Mouse (Mus musculus): ENCODE measurements around the gene Qprt. TPM values are rescaled to one million over a fixed set of nuclear protein-coding genes. Genes with fewer than 3 reads are reported as not detected.
A peak's percentile ranks its signal among the peaks of the same experiment; 100 is the strongest.

The Qprt gene
- total RNA-seq, 2 experiments from 2014 or later = 1.1 to 2.0 TPM

DNA sequence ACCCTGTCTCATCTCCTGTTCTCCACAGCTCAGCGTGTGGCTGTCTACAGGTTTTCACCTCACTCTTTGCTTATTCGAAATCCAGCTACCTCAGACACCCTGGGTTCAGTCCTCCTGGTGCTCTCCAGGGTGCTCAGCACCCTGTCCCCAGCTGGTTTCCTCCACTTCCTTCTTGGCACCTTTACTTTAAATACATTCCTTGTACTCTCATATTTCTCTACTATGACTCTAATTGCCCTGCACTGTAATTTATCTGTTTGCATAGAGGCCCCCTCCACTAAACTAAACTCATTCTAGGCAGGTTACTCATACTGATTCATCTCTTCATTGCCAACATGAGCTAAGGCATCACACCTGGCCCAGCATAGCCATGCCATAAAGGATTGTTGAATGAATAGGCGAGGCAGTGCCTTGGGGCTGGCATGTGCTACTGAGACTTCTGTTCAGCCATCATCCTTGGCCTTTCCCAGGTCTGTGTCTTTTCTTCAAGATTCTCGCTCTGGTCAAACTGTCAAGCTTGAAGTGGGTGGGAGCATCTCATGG lies 51.1 kb downstream of the Qprt start:
- no peak for ATAC-seq (replicated peaks; ENCODE audit: poor library complexity)

DNA sequence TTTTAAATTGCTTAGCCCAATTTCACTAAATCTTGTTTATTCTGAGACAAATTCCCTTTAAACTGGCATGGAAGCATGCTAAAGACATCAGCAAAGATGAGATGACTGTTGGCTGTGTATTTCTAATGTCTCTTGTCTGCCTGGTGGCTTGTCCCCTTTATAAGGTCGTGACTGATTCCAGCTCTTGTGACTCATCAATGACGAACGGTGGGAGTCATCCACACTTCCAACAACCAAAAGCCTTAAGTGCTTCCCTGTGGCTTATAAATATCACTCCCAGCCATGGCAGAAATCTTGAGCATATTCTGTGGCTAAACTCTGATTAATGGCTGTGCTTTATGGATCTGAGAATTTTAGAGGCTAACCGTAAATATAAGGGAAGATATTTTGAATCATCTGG lies 55.7 kb downstream of the Qprt start:
- no peak for ATAC-seq (replicated peaks; ENCODE audit: poor library complexity)

DNA sequence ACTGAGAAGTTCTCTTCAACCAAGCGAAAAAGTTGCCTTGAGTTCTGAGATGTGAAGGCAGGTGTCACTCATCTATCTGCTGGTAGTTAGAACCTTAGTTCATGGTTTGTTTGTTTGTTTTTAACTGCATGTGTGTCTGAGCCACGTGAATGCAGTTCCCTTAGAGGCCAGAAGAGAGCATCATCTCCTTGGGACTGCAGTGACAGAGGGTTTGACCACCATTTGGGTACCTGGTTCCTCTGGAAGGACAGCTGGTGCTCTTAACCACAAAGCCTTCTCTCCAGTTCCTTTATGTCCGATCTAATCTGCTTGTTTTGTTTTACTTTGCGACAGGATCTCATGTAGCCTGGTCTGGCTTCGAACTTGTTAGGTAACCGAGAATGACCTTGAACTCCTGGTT lies 56.5 kb downstream of the Qprt start:
- peak; percentile 39; the same call in 1 of the 2 replicates for ATAC-seq (replicated peaks; ENCODE audit: poor library complexity)

Other genes starting within 250 kb of the Qprt start
- 16.5 and 19.4 TPM in 2 replicates for gene Taok2, start 237.5 kb downstream of the Qprt start, total RNA-seq (2015)
- 30.2 and 32.6 TPM in 2 replicates for gene Taok2, start 237.5 kb downstream of the Qprt start, total RNA-seq (2017)
- 19.1 and 28.8 TPM in 2 replicates for gene Tmem219, start 199.3 kb downstream of the Qprt start, total RNA-seq (2015)
- 19.8 and 36.4 TPM in 2 replicates for gene Tmem219, start 199.3 kb downstream of the Qprt start, total RNA-seq (2017)
- 6.6 and 11.5 TPM in 2 replicates for gene Kctd13, start 193.3 kb downstream of the Qprt start, total RNA-seq (2015)
- 8.9 and 13.2 TPM in 2 replicates for gene Kctd13, start 193.3 kb downstream of the Qprt start, total RNA-seq (2017)
- gene Asphd1, start 172.6 kb downstream of the Qprt start, total RNA-seq (2015) = not detected in 2 replicates
- gene Asphd1, start 172.6 kb downstream of the Qprt start, total RNA-seq (2017) = not detected in 2 replicates
- gene Sez6l2, start 171.7 kb downstream of the Qprt start, total RNA-seq (2015) = 0.46 and 1.6 TPM in 2 replicates
- gene Sez6l2, start 171.7 kb downstream of the Qprt start, total RNA-seq (2017) = 0.34 and 0.37 TPM in 2 replicates
- gene Cdipt, start 146.3 kb downstream of the Qprt start, total RNA-seq (2015) = 41.2 and 42.3 TPM in 2 replicates
- gene Cdipt, start 146.3 kb downstream of the Qprt start, total RNA-seq (2017) = 50.1 and 54.7 TPM in 2 replicates
- 4.3 and 4.9 TPM in 2 replicates for gene Cdiptos, start 146.1 kb downstream of the Qprt start, total RNA-seq (2015)
- 0.62 and 3.2 TPM in 2 replicates for gene Cdiptos, start 146.1 kb downstream of the Qprt start, total RNA-seq (2017)
- gene Mvp, start 107.6 kb downstream of the Qprt start, total RNA-seq (2015) = 2.2 and 5.1 TPM in 2 replicates
- gene Mvp, start 107.6 kb downstream of the Qprt start, total RNA-seq (2017) = 17.4 and 19.2 TPM in 2 replicates
- gene Pagr1b, start 105.7 kb downstream of the Qprt start, total RNA-seq (2015) = not detected in 2 replicates
- gene Pagr1b, start 105.7 kb downstream of the Qprt start, total RNA-seq (2017) = not detected in 2 replicates
- 44.2 and 55.4 TPM in 2 replicates for gene Pagr1a, start 104.9 kb downstream of the Qprt start, total RNA-seq (2015)
- 39.8 and 48.1 TPM in 2 replicates for gene Pagr1a, start 104.9 kb downstream of the Qprt start, total RNA-seq (2017)
- gene Gm42742, start 101.1 kb downstream of the Qprt start, total RNA-seq (2015) = 0.69 TPM in 1 of 2 replicates, not detected in the other
- gene Gm42742, start 101.1 kb downstream of the Qprt start, total RNA-seq (2017) = 0.21 and 3.7 TPM in 2 replicates
- gene Prrt2, start 101.0 kb downstream of the Qprt start, total RNA-seq (2015) = 0.74 and 1.1 TPM in 2 replicates
- 0.44 TPM in 1 of 2 replicates, not detected in the other for gene Prrt2, start 101.0 kb downstream of the Qprt start, total RNA-seq (2017)
- 93.4 and 103 TPM in 2 replicates for gene Maz, start 95.2 kb downstream of the Qprt start, total RNA-seq (2015)
- 64.2 and 64.5 TPM in 2 replicates for gene Maz, start 95.2 kb downstream of the Qprt start, total RNA-seq (2017)
- 76.8 and 89.8 TPM in 2 replicates for gene Kif22, start 79.8 kb downstream of the Qprt start, total RNA-seq (2015)
- 67.8 and 84.8 TPM in 2 replicates for gene Kif22, start 79.8 kb downstream of the Qprt start, total RNA-seq (2017)
- 4.4 and 4.7 TPM in 2 replicates for gene Zg16, start 34.9 kb downstream of the Qprt start, total RNA-seq (2015)
- 1.7 and 4.0 TPM in 2 replicates for gene Zg16, start 34.9 kb downstream of the Qprt start, total RNA-seq (2017)
- 27.4 and 27.5 TPM in 2 replicates for gene AI467606, start 30.9 kb downstream of the Qprt start, total RNA-seq (2015)
- gene AI467606, start 30.9 kb downstream of the Qprt start, total RNA-seq (2017) = 17.5 and 20.6 TPM in 2 replicates
- 86.0 and 93.4 TPM in 2 replicates for gene Spn, start 15.6 kb upstream of the Qprt start, total RNA-seq (2015)
- 294 and 316 TPM in 2 replicates for gene Spn, start 15.6 kb upstream of the Qprt start, total RNA-seq (2017)
- 16.8 and 17.4 TPM in 2 replicates for gene Cd2bp2, start 73.8 kb upstream of the Qprt start, total RNA-seq (2015)
- 56.0 and 65.7 TPM in 2 replicates for gene Cd2bp2, start 73.8 kb upstream of the Qprt start, total RNA-seq (2017)
- gene Tbc1d10b, start 86.2 kb upstream of the Qprt start, total RNA-seq (2015) = 12.8 and 13.8 TPM in 2 replicates
- 34.0 and 36.0 TPM in 2 replicates for gene Tbc1d10b, start 86.2 kb upstream of the Qprt start, total RNA-seq (2017)
- 7.8 and 10.6 TPM in 2 replicates for gene Mylpf, start 86.7 kb upstream of the Qprt start, total RNA-seq (2015)
- gene Mylpf, start 86.7 kb upstream of the Qprt start, total RNA-seq (2017) = 6.0 and 6.8 TPM in 2 replicates
- 6.5 and 9.0 TPM in 2 replicates for gene Zfp553, start 110.8 kb upstream of the Qprt start, total RNA-seq (2015)
- 13.8 and 15.4 TPM in 2 replicates for gene Zfp553, start 110.8 kb upstream of the Qprt start, total RNA-seq (2017)
- 27.0 and 38.6 TPM in 2 replicates for gene Sept1, start 110.9 kb upstream of the Qprt start, total RNA-seq (2015)
- 21.7 and 35.4 TPM in 2 replicates for gene Sept1, start 110.9 kb upstream of the Qprt start, total RNA-seq (2017)
- gene Zfp771, start 122.0 kb upstream of the Qprt start, total RNA-seq (2015) = 3.4 and 3.5 TPM in 2 replicates
- 2.7 and 8.0 TPM in 2 replicates for gene Zfp771, start 122.0 kb upstream of the Qprt start, total RNA-seq (2017)
- 92.7 and 106 TPM in 2 replicates for gene Dctpp1, start 138.5 kb upstream of the Qprt start, total RNA-seq (2015)
- gene Dctpp1, start 138.5 kb upstream of the Qprt start, total RNA-seq (2017) = 62.4 and 63.5 TPM in 2 replicates
- gene Sephs2, start 151.8 kb upstream of the Qprt start, total RNA-seq (2015) = 63.9 and 74.4 TPM in 2 replicates
- 161 and 168 TPM in 2 replicates for gene Sephs2, start 151.8 kb upstream of the Qprt start, total RNA-seq (2017)
- 50.3 and 53.6 TPM in 2 replicates for gene Itgal, start 174.0 kb upstream of the Qprt start, total RNA-seq (2015)
- 21.4 and 23.8 TPM in 2 replicates for gene Itgal, start 174.0 kb upstream of the Qprt start, total RNA-seq (2017)
- gene Zfp768, start 223.4 kb upstream of the Qprt start, total RNA-seq (2015) = 2.3 and 3.2 TPM in 2 replicates
- gene Zfp768, start 223.4 kb upstream of the Qprt start, total RNA-seq (2017) = 6.5 and 8.9 TPM in 2 replicates